Mouse (Mus musculus) retina, embryonic 14.5 days (tissue): ENCODE measurements at regions not wholly inside any gene's neighbourhood (a gene's known extent, or its start where the extent isn't known, plus 50 kb on each side); places are given as distances from the start of the nearest gene placed in this dataset.
A peak's percentile ranks its signal among the peaks of the same experiment; 100 is the strongest.

ENCODE experiments used
- DNase-seq: peaks from one replicate; pipeline ENCODE4 v3.0.0-alpha.2; 2015; ENCODE audit warnings: low spot score

DNA sequence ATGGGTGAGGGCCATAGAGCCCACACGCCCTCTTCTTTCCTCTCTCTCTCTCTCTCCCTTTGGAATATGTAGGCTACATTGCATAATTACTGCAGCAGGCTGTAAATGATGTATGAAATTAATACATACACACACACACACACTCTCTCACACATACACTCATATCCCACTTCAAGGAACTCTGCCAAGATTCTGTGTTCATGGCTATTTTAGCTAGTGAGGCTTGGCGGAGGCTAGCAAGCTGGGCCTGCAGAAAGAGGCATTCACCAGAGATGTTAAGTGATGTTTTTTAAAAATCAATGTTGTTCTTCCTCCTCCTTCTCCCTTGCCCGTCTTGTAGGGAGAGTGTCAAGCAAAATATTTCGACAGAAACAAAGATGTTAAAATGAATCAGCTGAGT is 325.1 kb downstream of the Med10 start:
- no peak for DNase-seq

- no peak for DNase-seq
Observed at GRCm38 (mm10) chr13:70134544-70134943, 332.3 kb downstream of the Med10 start.

GRCm38 (mm10) chr13:70136209-70136608 is 334.0 kb downstream of the Med10 start:
- no peak for DNase-seq

DNA sequence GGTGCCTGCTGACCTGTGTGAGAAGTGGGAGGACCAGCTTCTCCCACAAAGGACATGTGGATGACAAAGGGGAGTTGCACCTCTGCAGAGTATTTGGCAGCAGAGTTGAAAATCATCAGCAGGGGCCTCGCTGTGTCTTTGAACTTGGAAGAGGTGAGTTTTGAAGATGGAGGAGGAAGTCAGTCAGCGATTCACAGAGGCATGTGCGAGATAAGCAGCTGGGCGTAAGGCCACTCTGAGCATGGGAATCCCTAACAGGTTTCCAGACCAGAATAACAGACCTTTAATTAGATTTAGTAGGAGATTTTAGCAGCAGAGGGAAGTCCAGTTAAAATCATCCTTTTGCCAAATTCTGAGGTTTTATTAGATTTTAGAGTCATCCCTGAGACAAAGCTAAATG is 342.3 kb downstream of the Med10 start:
- no peak for DNase-seq

GRCm38 (mm10) chr13:70145466-70145865 is 343.3 kb downstream of the Med10 start:
- no peak for DNase-seq

- no peak for DNase-seq
Observed at GRCm38 (mm10) chr13:70149041-70149898, 347.1 kb downstream of the Med10 start.

- no peak for DNase-seq
Observed at GRCm38 (mm10) chr13:70149899-70150184, 347.6 kb downstream of the Med10 start.

DNA sequence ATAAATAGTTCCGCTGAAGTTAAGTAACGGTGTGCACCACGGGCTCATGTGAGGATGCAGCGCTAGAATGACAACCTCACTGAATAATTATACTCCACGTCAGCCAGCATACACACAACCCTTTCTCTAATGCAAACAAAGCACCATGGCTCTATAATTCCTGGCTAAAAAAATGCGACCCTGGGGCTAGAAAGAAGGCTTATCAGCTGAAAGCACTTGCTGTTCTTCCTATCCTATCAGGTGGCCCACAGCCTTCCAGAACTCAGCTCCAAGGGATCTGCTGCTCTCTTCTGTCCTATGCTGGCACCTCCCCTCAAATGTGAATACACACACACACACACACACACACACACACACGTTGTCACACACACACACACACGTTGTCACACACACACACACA is 350.9 kb downstream of the Med10 start:
- no peak for DNase-seq

DNA sequence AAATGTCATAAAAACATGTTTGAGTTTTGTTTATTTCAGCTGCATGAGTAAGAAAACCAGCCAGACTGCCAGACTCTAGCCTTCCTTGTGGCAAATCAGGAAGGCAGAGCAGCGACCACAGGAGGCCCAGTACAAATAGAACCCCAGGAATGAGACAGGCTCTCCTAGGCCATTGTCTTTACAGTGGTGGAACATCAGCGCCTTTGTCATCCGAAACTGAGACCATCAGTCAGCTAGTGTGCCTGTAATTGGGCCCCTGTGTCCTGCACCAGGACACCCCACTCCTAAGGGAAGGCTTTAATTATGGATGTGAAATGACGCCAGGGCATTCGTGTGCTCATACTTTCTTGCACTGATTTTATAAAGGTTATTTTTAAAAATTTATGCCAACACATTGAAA is 353.4 kb downstream of the Med10 start:
- DNase-seq: peak; percentile 13

- DNase-seq: no peak
Observed at GRCm38 (mm10) chr13:70156975-70157588, 354.9 kb downstream of the Med10 start.

DNA sequence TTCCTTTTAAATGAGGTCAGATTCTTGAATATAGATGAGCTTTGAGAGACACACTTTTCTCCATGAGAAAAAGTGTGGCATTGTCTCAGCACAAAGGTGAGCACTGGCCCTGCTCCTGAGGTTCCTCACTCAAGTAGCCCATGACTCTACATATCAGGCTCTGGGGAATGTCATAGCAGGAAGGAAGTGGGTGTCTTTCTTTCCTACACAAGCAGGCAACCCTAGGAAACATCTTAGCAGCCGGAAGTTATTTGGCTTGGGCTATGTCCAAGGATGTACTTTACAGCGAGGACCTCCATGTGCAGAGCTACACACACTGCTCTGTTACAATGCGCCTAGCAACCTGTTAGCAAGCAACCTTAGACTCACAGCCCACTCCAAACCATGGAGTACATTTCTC is 356.9 kb downstream of the Med10 start:
- no peak for DNase-seq

- no peak for DNase-seq
Observed at GRCm38 (mm10) chr13:70159604-70160003, 357.4 kb downstream of the Med10 start.

- no peak for DNase-seq
Observed at GRCm38 (mm10) chr13:70162115-70162514, 359.9 kb downstream of the Med10 start.

GRCm38 (mm10) chr13:70165511-70166225 is 363.5 kb downstream of the Med10 start:
- DNase-seq: no peak

DNA sequence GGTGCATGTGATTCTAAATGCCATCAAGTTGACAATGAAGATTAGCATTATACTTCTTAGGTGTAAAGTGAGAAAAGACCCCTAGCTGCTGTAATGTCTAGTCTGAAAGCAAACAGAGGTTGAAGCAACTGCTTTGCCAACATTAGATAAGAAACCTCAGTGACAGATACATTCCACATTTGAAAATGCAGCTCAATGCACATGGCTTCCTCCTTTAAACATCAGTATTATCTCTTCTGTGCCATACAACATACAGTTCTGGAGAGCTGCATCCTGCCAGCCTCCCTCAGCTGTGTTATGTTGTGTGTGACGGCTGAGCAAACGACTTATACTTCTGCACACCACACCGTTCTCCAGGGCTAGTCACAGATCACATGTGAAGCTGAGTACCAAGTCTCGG is 365.6 kb downstream of the Med10 start:
- DNase-seq: no peak

DNA sequence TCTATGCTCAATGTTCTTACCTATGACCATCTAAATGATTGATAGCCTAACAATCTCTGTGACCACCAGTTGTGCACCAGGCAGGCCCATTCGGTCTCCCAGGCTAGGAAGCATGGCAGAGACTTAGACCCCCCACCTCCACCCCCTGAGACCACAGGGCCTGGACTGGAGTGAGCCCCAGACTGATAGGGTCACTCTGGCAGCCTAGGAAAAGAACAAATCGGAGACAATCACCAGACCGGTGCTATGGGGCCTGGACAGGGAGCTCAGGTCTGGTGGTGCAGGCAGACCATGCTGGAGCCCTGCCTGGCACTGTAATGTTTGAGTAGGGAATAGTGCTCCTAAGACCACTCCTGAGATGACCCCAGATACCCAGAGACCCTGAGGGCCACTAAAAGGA is 366.7 kb downstream of the Med10 start:
- no peak for DNase-seq

DNA sequence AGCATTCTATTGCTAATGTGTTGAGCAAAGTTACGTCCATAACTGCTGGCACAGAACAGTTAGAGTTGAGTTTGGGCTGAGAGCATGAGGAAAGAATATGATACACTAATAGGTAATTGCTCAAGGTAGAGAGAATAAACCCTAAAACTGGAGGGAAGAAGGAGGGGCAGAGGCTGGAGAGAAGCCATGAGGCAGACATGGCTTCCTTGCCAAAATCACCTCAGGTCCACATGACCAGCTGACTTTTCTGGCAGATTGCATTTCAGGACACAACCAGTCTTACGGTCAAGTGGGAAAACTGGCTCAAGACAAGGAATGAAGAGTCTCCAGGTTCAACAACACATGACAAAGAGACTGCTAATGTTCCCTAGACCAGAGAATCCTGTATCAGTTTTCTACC is 374.9 kb downstream of the Med10 start:
- no peak for DNase-seq

DNA sequence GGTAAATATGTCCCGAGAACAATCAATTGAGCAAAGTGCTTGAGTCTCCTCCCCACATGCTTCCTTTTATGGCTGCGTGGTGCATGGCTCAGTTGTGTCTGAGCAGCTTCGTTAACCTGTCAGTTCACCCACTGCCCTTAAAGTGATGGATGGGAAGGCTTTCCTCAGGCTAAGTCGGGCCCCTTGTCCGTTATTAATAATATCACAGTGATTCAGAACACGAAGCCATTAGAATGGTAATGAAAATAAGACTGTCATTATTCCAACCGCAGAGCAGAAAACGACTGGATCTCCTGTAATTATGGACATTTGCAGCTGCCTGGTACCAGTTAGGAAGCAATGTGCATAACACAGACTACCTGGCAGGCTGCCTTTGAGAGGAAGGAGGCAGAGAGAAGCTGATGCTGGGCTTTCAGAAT is 375.9 kb downstream of the Med10 start:
- no peak for DNase-seq

- no peak for DNase-seq
Observed at GRCm38 (mm10) chr13:70190978-70191377, 388.8 kb downstream of the Med10 start.

DNA sequence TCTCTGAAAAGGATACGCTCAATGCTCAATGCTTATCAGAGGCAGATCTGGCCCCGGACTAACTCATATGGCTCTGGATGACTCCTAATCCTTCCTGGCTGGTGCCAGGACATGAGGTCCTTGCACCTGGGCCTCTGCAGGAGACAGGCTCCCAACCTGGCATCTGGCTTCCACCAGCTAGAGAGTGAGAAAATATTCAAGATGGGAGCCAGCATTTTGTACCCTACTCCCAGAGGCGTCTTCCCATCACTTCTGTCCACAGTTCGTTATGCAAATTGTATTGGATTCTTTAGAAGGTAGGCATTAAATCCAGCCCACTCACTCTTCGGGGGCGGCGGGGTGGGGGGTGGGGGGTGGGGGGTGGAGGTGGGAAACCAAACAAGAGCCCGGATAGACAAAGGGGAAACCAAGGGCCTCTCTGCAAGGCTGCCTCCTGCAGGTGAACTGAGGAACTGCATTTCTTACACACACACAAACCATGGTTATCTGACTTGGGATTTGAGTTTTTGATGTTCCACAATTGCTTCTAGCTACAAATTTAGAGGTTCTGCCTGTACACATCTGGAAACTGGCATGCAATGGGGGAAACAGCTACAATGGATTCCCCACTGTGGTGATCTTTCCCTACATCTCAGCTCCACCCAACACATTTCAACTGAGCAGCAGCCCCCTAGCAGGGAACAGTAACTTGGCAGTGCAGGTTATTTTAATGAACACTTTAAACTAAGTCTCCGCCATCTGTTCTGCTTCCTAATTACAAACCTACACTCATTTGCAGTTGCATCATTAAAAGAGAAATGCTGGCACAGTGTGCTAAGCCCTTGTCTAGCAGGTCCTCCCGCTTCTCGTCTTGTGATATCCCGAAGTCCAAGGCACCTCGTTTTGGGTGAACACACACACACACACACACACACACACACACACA is 390.2 kb downstream of the Med10 start:
- DNase-seq: no peak

DNA sequence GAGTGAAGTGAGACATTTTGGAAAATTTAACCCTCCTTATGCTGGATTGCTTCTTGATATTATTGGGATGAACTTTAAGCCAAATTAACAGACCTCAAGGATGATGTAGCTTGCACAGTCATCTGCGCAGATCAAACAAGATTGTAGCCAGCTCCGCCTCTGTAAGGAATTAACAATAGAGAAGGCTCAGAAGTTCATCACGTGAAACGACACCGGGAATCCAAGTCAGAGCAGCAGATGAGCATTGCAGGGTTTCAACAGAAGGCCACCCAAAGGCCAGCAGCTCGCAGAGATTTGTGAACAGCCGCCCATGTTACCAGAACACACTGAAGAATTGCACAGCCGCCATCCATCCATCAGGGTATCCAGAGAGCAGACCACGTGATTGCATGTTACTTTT is 391.1 kb downstream of the Med10 start:
- no peak for DNase-seq

- no peak for DNase-seq
Observed at GRCm38 (mm10) chr13:70195854-70196253, 393.7 kb downstream of the Med10 start.
